Mouse (Mus musculus) MEL (cell line): ENCODE measurements around the gene Gpatch2. TPM values are rescaled to one million over a fixed set of nuclear protein-coding genes. Genes with fewer than 3 reads are reported as not detected.

Experiments
- DNase-seq: peaks from one replicate; pipeline ENCODE4 v3.0.0; 2011; ENCODE audit warnings: low read depth, low spot score
- H3K27ac ChIP-seq: 2 replicates; pipeline ENCODE4 v1.5.1; 2012; ENCODE audit warnings: low read depth, mild to moderate bottlenecking, control low read depth, low read length, moderate library complexity; ENCODE audit not compliant: control insufficient read depth
- H3K27me3 ChIP-seq, 2 experiments: fragments of 150-350 bp in 1 of 2; sonication (generic) in 1 of 2; 2 replicates each; pipeline ENCODE4 v1.6.1; 2012; ENCODE audit warnings: low read length in 2 of 2, mild to moderate bottlenecking in 2 of 2, improper control_type of control experiment in 1 of 2, moderate library complexity in 1 of 2; ENCODE audit not compliant: insufficient read depth in 2 of 2, control insufficient read depth in 1 of 2
- H3K36me3 ChIP-seq, 2 experiments: 2 replicates each; pipeline ENCODE4 v1.6.1; 2012 to 2014; ENCODE audit warnings: low read length in 2 of 2, improper control_type of control experiment in 1 of 2, inconsistent platforms in 1 of 2, mild to moderate bottlenecking in 1 of 2; ENCODE audit not compliant: insufficient read depth in 2 of 2, control insufficient read depth in 1 of 2
- H3K4me1 ChIP-seq, 2 experiments: fragments of 150-350 bp in 1 of 2; sonication (generic) in 1 of 2; 2 replicates each; pipeline ENCODE4 v1.6.1; 2012; ENCODE audit warnings: low read length in 2 of 2, improper control_type of control experiment in 1 of 2, mild to moderate bottlenecking in 1 of 2; ENCODE audit not compliant: insufficient read depth in 2 of 2, control insufficient read depth in 1 of 2
- H3K4me3 ChIP-seq, 2 experiments: fragments of 150-350 bp in 1 of 2; sonication (generic) in 1 of 2; 2 replicates each; pipeline ENCODE4 v1.5.1; 2012; ENCODE audit warnings: low read depth in 2 of 2, low read length in 2 of 2, mild to moderate bottlenecking in 2 of 2, moderate library complexity in 2 of 2, control low read depth in 1 of 2, improper control_type of control experiment in 1 of 2; ENCODE audit not compliant: control insufficient read depth in 1 of 2, insufficient read depth in 1 of 2
- H3K79me2 ChIP-seq: 2 replicates; pipeline ENCODE4 v1.6.1; 2012; ENCODE audit warnings: mild to moderate bottlenecking, low read length, moderate library complexity; ENCODE audit not compliant: control insufficient read depth, poor library complexity, insufficient read depth
- H3K9ac ChIP-seq: 2 replicates; pipeline ENCODE4 v1.6.1; 2012; ENCODE audit warnings: low read depth, mild to moderate bottlenecking, control low read depth, low read length, moderate library complexity; ENCODE audit not compliant: control insufficient read depth, poor library complexity, severe bottlenecking
- H3K9me3 ChIP-seq: fragments of 150-350 bp; sonication (generic); replicated peaks from 2 replicates; pipeline ENCODE4 v1.6.1; 2012; ENCODE audit warnings: mild to moderate bottlenecking, low read length, improper control_type of control experiment, moderate library complexity; ENCODE audit not compliant: insufficient read depth
- E2F4 ChIP-seq: IDR thresholded peaks from 2 replicates; pipeline ENCODE4 v1.6.1; 2011; ENCODE audit warnings: low read depth, low read length, improper control_type of control experiment, borderline replicate concordance
- EP300 ChIP-seq, 2 experiments: IDR thresholded peaks; 2 replicates each; pipeline ENCODE4 v1.6.1; 2011; ENCODE audit warnings: improper control_type of control experiment in 2 of 2, low read length in 2 of 2, low read depth in 1 of 2, mild to moderate bottlenecking in 1 of 2
- ETS1 ChIP-seq: IDR thresholded peaks from 2 replicates; pipeline ENCODE4 v1.6.1; 2012; ENCODE audit warnings: low read depth, mild to moderate bottlenecking, inconsistent platforms, low read length, improper control_type of control experiment, moderate library complexity
- GABPA ChIP-seq: IDR thresholded peaks from 2 replicates; pipeline ENCODE4 v1.6.1; 2012; ENCODE audit warnings: low read depth, mild to moderate bottlenecking, inconsistent platforms, low read length, improper control_type of control experiment, moderate library complexity
- HCFC1 ChIP-seq: IDR thresholded peaks from 2 replicates; pipeline ENCODE4 v1.6.1; 2012; ENCODE audit warnings: low read depth, mild to moderate bottlenecking, inconsistent platforms, low read length, improper control_type of control experiment, moderate library complexity
- JUND ChIP-seq: IDR thresholded peaks from 2 replicates; pipeline ENCODE4 v1.6.1; 2011; ENCODE audit warnings: low read depth, mild to moderate bottlenecking, improper control_type of control experiment, low read length
- MAFK ChIP-seq: IDR thresholded peaks from 2 replicates; pipeline ENCODE4 v1.6.1; 2011; ENCODE audit warnings: low read depth, mild to moderate bottlenecking, low read length, improper control_type of control experiment, borderline replicate concordance
- MAX ChIP-seq: IDR thresholded peaks from 2 replicates; pipeline ENCODE4 v1.6.1; 2011; ENCODE audit warnings: low read length, improper control_type of control experiment
- MYC ChIP-seq: IDR thresholded peaks from 2 replicates; pipeline ENCODE4 v1.6.1; 2011; ENCODE audit warnings: low read depth, mild to moderate bottlenecking, low read length, improper control_type of control experiment, moderate library complexity
- NRF1 ChIP-seq: IDR thresholded peaks from 2 replicates; pipeline ENCODE4 v1.6.1; 2014; ENCODE audit warnings: low read depth, mild to moderate bottlenecking, inconsistent platforms, low read length, improper control_type of control experiment, moderate library complexity; ENCODE audit not compliant: poor library complexity, insufficient read depth, severe bottlenecking
- POLR2A ChIP-seq, 2 experiments: IDR thresholded peaks; 2 replicates each; pipeline ENCODE4 v1.6.1; 2011 to 2012; ENCODE audit warnings: low read length in 2 of 2, mild to moderate bottlenecking in 2 of 2, control low read depth in 1 of 2, improper control_type of control experiment in 1 of 2, low read depth in 1 of 2, moderate library complexity in 1 of 2; ENCODE audit not compliant: control insufficient read depth in 1 of 2, insufficient read depth in 1 of 2, poor library complexity in 1 of 2
- POLR2AphosphoS5 ChIP-seq: IDR thresholded peaks from 2 replicates; pipeline ENCODE4 v1.6.1; 2012; ENCODE audit warnings: low read depth, borderline replicate concordance, mild to moderate bottlenecking, inconsistent platforms, low read length, moderate library complexity, mixed read lengths
- RAD21 ChIP-seq: IDR thresholded peaks from 2 replicates; pipeline ENCODE4 v1.6.1; 2011; ENCODE audit warnings: mild to moderate bottlenecking, low read depth, low read length, improper control_type of control experiment
- TAL1 ChIP-seq: IDR thresholded peaks from 2 replicates; pipeline ENCODE4 v1.6.1; 2012; ENCODE audit warnings: mild to moderate bottlenecking, inconsistent platforms, low read length, moderate library complexity, mixed read lengths
- UBTF ChIP-seq: IDR thresholded peaks from 2 replicates; pipeline ENCODE4 v1.6.1; 2012; ENCODE audit warnings: low read depth, mild to moderate bottlenecking, inconsistent platforms, low read length, improper control_type of control experiment, moderate library complexity, borderline replicate concordance; ENCODE audit not compliant: insufficient read depth
- USF2 ChIP-seq, 2 experiments: IDR thresholded peaks; 2 replicates each; pipeline ENCODE4 v1.6.1; 2011 to 2012; ENCODE audit warnings: improper control_type of control experiment in 2 of 2, low read length in 2 of 2, borderline replicate concordance in 1 of 2, inconsistent platforms in 1 of 2, low read depth in 1 of 2, mild to moderate bottlenecking in 1 of 2; ENCODE audit not compliant: insufficient read depth in 1 of 2
- ZKSCAN1 ChIP-seq: IDR thresholded peaks from 2 replicates; pipeline ENCODE4 v1.6.1; 2012; ENCODE audit warnings: low read depth, mild to moderate bottlenecking, inconsistent platforms, low read length, improper control_type of control experiment, moderate library complexity
- ZMIZ1 ChIP-seq: IDR thresholded peaks from 2 replicates; pipeline ENCODE4 v1.6.1; 2012; ENCODE audit warnings: low read depth, mild to moderate bottlenecking, inconsistent platforms, low read length, improper control_type of control experiment, moderate library complexity
- ZNF384 ChIP-seq: IDR thresholded peaks from 2 replicates; pipeline ENCODE4 v1.6.1; 2012; ENCODE audit warnings: low read depth, mild to moderate bottlenecking, inconsistent platforms, low read length, improper control_type of control experiment
- polyA plus RNA-seq, 2 experiments: library from polyadenylated mRNA; stranded (reverse) in 1 of 2; unstranded in 1 of 2; fragments of >175 nt in 1 of 2; fragments of >200 nt in 1 of 2; gene quantifications; 2 replicates each; pipeline versions ENCODE4 v1.2.1 to v1.2.4; 2012; ENCODE audit warnings: low replicate concordance in 2 of 2, low read depth in 1 of 2; ENCODE audit not compliant: insufficient read length in 2 of 2, insufficient read depth in 1 of 2, missing spikeins in 1 of 2
- total RNA-seq: library from RNA; depleted of rRNA; stranded (reverse); fragments of 300-350 nt; gene quantifications from 2 replicates; pipeline ENCODE4 v1.2.3, GENCODE M21; 2012

The Gpatch2 gene
- total and polyA plus RNA-seq, 3 experiments: 14.5 to 15.3 TPM; not detected in 1

- DNase-seq: no peak
- Histone ChIP-seq H3K9me3 (no peaks in the 10 kb centered on the region), H3K79me2 (no peaks in the 10 kb centered on the region)
- TF ChIP-seq USF2 (IDR thresholded peaks at IDR 0.05; ENCODE audit: borderline replicate concordance in 1 of 2, insufficient read depth in 1 of 2, low read depth in 1 of 2, low read length in 2 of 2): no peak
- peak; percentile 56; the same call in 1 of the 2 replicates for TF ChIP-seq MAFK
- TF ChIP-seq, all 39 proteins: peak for 1
- Histone ChIP-seq H3K36me3 (no peaks in the 10 kb centered on the region), H3K4me3 (no peak overlapping the region), H3K27ac (no peak overlapping the region), H3K9ac (no peak overlapping the region), H3K4me1 (no peaks in the 10 kb centered on the region), H3K27me3 (no peaks in the 10 kb centered on the region)
Observed at GRCm38 (mm10) chr1:187311122-187311521, 95.8 kb downstream of the Gpatch2 start.

DNA sequence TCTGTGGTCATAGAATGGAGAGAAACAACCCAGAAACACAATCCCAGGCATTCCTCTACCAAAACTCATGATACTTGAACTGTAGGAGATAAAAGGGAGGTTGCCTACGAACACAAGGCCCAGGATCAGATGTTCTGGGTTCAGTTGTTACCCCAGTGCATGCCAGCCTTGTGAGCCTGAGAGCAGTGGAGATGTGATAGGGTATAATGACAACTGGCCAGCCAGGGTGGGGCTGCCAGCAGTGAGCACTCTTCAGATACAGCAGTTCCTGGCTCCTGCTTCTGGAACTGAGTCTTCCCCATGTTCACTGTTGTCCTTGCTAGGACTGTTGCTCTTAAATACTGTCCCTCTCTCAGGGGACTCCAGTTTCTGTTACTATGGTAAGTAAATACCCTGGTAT is 98.0 kb downstream of the Gpatch2 start:
- DNase-seq: no peak
- Histone ChIP-seq H3K27ac (no peak overlapping the region), H3K4me3 (no peak overlapping the region), H3K4me1 (no peaks in the 10 kb centered on the region), H3K79me2 (no peaks in the 10 kb centered on the region)
- TF ChIP-seq TAL1 (no peak), POLR2A (IDR thresholded peaks at IDR 0.05; ENCODE audit: control insufficient read depth in 1 of 2, insufficient read depth in 1 of 2, low read depth in 1 of 2, low read length in 2 of 2, poor library complexity in 1 of 2) (no peak), MYC (no peak), GABPA (no peak), MAFK (no peak), POLR2AphosphoS5 (no peak)
- TF ChIP-seq, all 39 proteins: peak for 0
- H3K9me3 ChIP-seq: no peaks in the 10 kb centered on the region
- H3K27me3 ChIP-seq: no peaks in the 10 kb centered on the region
- no peak overlapping the region for H3K9ac ChIP-seq
- no peaks in the 10 kb centered on the region for H3K36me3 ChIP-seq

DNA sequence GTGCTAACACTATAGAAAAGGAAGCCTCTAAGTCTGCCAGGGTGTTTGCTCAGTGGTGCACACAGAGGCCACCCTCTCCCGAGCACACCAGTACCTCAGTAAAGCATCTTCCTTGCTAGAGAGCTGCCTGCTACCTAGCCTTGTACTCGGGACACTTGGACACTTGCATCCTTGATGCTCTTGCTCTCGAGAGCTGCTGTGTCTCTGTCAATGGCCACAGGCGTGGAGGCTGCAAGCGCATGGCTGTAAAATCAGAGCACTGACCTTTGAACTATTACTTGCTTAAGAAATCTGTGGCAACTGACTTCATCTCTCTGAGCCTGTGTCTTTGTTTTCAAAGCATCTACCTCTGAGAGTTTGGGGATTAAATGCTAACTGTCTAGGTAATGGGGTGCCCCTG is 98.5 kb downstream of the Gpatch2 start:
- Histone ChIP-seq H3K4me1 (no peaks in the 10 kb centered on the region), H3K79me2 (no peaks in the 10 kb centered on the region), H3K36me3 (no peaks in the 10 kb centered on the region), H3K9me3 (no peaks in the 10 kb centered on the region), H3K9ac (no peak overlapping the region), H3K4me3 (no peak overlapping the region), H3K27me3 (no peaks in the 10 kb centered on the region), H3K27ac (no peak overlapping the region)
- TF ChIP-seq E2F4: no peak
- no peak for TF ChIP-seq HCFC1
- no peak for TF ChIP-seq ETS1
- no peak for TF ChIP-seq EP300 (IDR thresholded peaks at IDR 0.05; ENCODE audit: low read depth in 1 of 2, low read length in 2 of 2)
- TF ChIP-seq NRF1: no peak
- no peak for TF ChIP-seq RAD21
- TF ChIP-seq JUND: no peak
- no peak for TF ChIP-seq ZNF384
- no peak for TF ChIP-seq UBTF
- no peak for TF ChIP-seq MAX
- TF ChIP-seq ZKSCAN1: no peak
- TF ChIP-seq ZMIZ1: no peak
- TF ChIP-seq TAL1: no peak
- no peak for DNase-seq
